Mouse (Mus musculus): ENCODE data around the gene Acad12.

DNA sequence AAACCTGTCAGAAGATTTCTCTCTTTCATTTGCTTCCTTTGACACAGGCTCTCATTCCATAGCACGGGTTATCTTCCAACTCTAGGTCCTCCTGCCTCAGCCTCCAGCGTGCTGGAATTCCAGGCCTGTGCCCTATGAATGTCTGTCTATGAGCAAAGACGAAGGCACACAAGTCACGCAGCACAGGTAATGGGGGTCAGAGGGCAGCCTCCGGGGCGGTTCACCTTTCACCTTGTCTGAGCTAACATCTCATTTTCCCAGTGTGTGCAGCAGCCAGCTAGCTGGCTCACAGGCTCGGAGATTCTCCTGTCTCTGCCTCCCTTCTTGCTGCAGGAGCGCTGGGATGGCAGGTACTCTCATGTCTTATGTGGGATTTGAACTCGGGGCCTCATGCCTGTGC lies 20.9 kb upstream of the Acad12 start:
- TF ChIP-seq EP300 (IDR thresholded peaks at IDR 0.05): no peak
- TF ChIP-seq CTCF (IDR thresholded peaks at IDR 0.05): no peak
